Mouse (Mus musculus): ENCODE results near the gene Phf19.

- TF ChIP-seq ZC3H11A (IDR thresholded peaks at IDR 0.05; ENCODE audit: borderline replicate concordance, low read depth, low read length): no peak
- TF ChIP-seq CHD2 (IDR thresholded peaks at IDR 0.05; ENCODE audit: low read depth, low read length): no peak
- TF ChIP-seq HCFC1 (IDR thresholded peaks at IDR 0.05; ENCODE audit: borderline replicate concordance, insufficient read depth, low read length): no peak
Measured at GRCm38 (mm10) chr2:34906426-34906825, 7.4 kb downstream of the Phf19 start.

Data from ES-E14 (cell line).